Mouse (Mus musculus) spleen, embryonic (tissue): ENCODE measurements at regions not wholly inside any gene's neighbourhood (a gene's known extent, or its start where the extent isn't known, plus 50 kb on each side); places are given as distances from the start of the nearest gene placed in this dataset.

Experiments used
- CTCF ChIA-PET: fragments of 350-600 bp; sonication (Branson Sonifier 250); formaldehyde crosslinking; loops from one replicate; lab custom pipeline; 2022; lab: Charles Lee

GRCm38 (mm10) chr7:135968638-135969037, 252.5 kb upstream of the Mki67 start:
- CTCF ChIA-PET = interaction anchor here (0.7 kb wide), 1 partner anchor 132 kb away, joined by 3 read pairs; no protein-coding TSS in a partner anchor

GRCm38 (mm10) chr7:135986021-135986420, 269.9 kb upstream of the Mki67 start:
- CTCF ChIA-PET = no interaction called here

- CTCF ChIA-PET = no interaction called here
Observed at GRCm38 (mm10) chr7:135990321-135990720, 274.2 kb upstream of the Mki67 start.

- CTCF ChIA-PET = no interaction called here
Observed at GRCm38 (mm10) chr7:135996896-135997295, 280.7 kb upstream of the Mki67 start.

- CTCF ChIA-PET = no interaction called here
Observed at GRCm38 (mm10) chr7:135997640-135998039, 281.5 kb upstream of the Mki67 start.

- CTCF ChIA-PET = no interaction called here
Observed at GRCm38 (mm10) chr7:136002382-136002781, 286.2 kb upstream of the Mki67 start.

- CTCF ChIA-PET = no interaction called here
Observed at GRCm38 (mm10) chr7:136003291-136003690, 287.1 kb upstream of the Mki67 start.

GRCm38 (mm10) chr7:136007796-136008455, 291.8 kb upstream of the Mki67 start:
- CTCF ChIA-PET = no interaction called here

GRCm38 (mm10) chr7:136008486-136008885, 292.3 kb upstream of the Mki67 start:
- CTCF ChIA-PET = no interaction called here

GRCm38 (mm10) chr7:136010013-136010412, 293.9 kb upstream of the Mki67 start:
- CTCF ChIA-PET = no interaction called here

- CTCF ChIA-PET = no interaction called here
Observed at GRCm38 (mm10) chr7:136014706-136015105, 298.5 kb upstream of the Mki67 start.

- CTCF ChIA-PET = no interaction called here
Observed at GRCm38 (mm10) chr7:136016918-136017317, 300.8 kb upstream of the Mki67 start.

GRCm38 (mm10) chr7:136020577-136020976, 304.4 kb upstream of the Mki67 start:
- CTCF ChIA-PET = no interaction called here

GRCm38 (mm10) chr7:136021071-136021470, 304.9 kb upstream of the Mki67 start:
- CTCF ChIA-PET = no interaction called here

GRCm38 (mm10) chr7:136022781-136023448, 306.8 kb upstream of the Mki67 start:
- CTCF ChIA-PET = no interaction called here

GRCm38 (mm10) chr7:136026451-136026850, 310.3 kb upstream of the Mki67 start:
- CTCF ChIA-PET = no interaction called here

GRCm38 (mm10) chr7:136032026-136032425, 315.9 kb upstream of the Mki67 start:
- CTCF ChIA-PET = no interaction called here

- CTCF ChIA-PET = no interaction called here
Observed at GRCm38 (mm10) chr7:136033536-136033935, 317.4 kb upstream of the Mki67 start.

GRCm38 (mm10) chr7:136035735-136036134, 319.6 kb upstream of the Mki67 start:
- CTCF ChIA-PET = no interaction called here

- CTCF ChIA-PET = no interaction called here
Observed at GRCm38 (mm10) chr7:136038072-136038471, 321.9 kb upstream of the Mki67 start.

- CTCF ChIA-PET = interaction anchor here (0.5 kb wide), 1 partner anchor 155 kb away, joined by 6 read pairs; no protein-coding TSS in a partner anchor
Observed at GRCm38 (mm10) chr7:136038906-136039305, 322.7 kb upstream of the Mki67 start.

- CTCF ChIA-PET = no interaction called here
Observed at GRCm38 (mm10) chr7:136041921-136042320, 325.8 kb upstream of the Mki67 start.

- CTCF ChIA-PET = no interaction called here
Observed at GRCm38 (mm10) chr7:136046645-136047363, 330.6 kb upstream of the Mki67 start.
